Mouse (Mus musculus) B cell, adult 67 days (primary cell): ENCODE data around the gene Ildr1. TPM values are rescaled to one million over a fixed set of nuclear protein-coding genes. Genes with fewer than 3 reads are reported as not detected.

Experiments used
- total RNA-seq, 2 experiments: library from RNA; stranded (reverse); gene quantifications; 4 replicates each; pipeline ENCODE4 v1.2.4; 2023

Gene Ildr1
- 10 to 100 TPM; 14.5 to 14.8 TPM for total RNA-seq

DNA sequence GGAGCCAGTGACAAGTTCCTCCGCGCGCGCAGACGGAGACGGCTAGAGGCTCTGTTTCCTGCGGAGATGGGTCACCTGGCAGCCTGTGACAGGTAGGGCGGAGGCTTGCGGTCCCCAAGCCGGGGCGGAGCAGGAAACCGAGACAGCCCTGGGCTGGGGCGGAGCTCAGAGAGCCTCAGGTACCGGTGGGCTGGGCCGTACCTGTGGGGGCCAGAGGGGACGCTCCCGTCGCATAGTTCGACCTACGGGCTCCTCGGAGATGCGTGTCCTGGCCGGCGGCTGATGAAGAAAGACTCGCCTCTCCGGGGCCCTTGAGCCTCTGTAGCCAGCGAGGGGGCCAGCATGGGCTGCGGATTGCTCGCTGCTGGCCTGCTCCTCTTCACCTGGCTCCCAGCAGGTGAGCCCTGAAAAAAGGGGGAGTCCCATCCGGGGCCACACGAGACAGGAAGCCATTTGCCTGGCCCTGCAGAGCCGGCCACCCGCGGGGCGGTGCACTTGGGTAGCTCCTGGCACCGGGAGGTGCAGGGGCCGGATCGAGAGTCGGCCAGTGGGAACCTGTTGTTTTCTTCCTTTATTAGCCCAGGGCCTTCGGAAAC is at the start of gene Ildr1:
Ildr1 (plus strand) TSS at position 161 of the 596 bp plus-strand sequence.

DNA sequence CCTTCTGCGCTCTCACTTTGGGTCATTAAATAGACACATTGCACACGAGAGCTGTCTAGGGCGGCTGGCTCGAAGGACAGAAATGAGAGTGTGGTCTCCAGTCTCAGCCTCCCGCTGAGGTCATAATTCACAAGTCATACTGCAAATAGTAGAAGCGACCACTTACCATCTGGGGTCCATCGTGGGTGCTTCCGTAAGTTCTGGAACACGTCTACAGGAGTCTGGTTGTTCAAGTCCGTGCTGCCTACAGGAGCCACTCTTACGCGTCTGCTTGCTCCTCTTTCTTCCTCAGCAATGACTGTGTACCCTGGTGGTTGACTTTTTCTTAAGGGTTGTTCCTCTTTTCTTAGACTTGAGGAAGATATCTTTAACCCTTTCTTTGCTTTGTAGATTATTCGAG is 28.0 kb upstream of the Ildr1 start, which contains the start of gene Cd86:
Cd86 (minus strand) TSS at position 300 of the 400 bp plus-strand sequence.

Other genes starting within 250 kb of the Ildr1 start
- not detected for gene Stfa3, start 238.6 kb upstream of the Ildr1 start, total RNA-seq
- gene Casr, start 131.8 kb upstream of the Ildr1 start, total RNA-seq, result not detected
- gene Cd86, start 27.9 kb upstream of the Ildr1 start, total RNA-seq, result 100 to 1,000 TPM; 148 to 156 TPM
- gene Slc15a2, start 91.0 kb downstream of the Ildr1 start, total RNA-seq, result 10 to 100 TPM; 14.0 to 27.3 TPM
- gene Iqcb1, start 134.4 kb downstream of the Ildr1 start, total RNA-seq, result 10 to 100 TPM; 66.9 to 72.6 TPM
- 10 to 100 TPM; 13.5 to 14.1 TPM for gene Eaf2, start 181.0 kb downstream of the Ildr1 start, total RNA-seq
- 10 to 100 TPM; 35.6 to 45.4 TPM for gene Golgb1, start 181.2 kb downstream of the Ildr1 start, total RNA-seq
- gene Hcls1, start 241.0 kb downstream of the Ildr1 start, total RNA-seq, result 100 to 1,000 TPM; 346 to 360 TPM